Mouse (Mus musculus): ENCODE data around the gene Armc6. TPM values are rescaled to one million over a fixed set of nuclear protein-coding genes. Genes with fewer than 3 reads are reported as not detected.

Armc6 gene
- 12.1 and 16.5 TPM in 2 replicates for polyA plus RNA-seq (2014; fragmentation: Nextera tagmentation; extraction: Ambion mirVana)

GRCm38 (mm10) chr8:70234080-70234780, at the start of gene Armc6, which contains the start of gene Sugp2:
Gene Armc6 (minus strand): TSS chr8:70234466.
Gene Sugp2 (plus strand): TSS chr8:70234226.
- no peaks in the 10 kb centered on the region for H3K27me3 ChIP-seq (ENCODE audit: control insufficient read depth, insufficient read depth, low read length)
- ATAC-seq (ENCODE audit: insufficient number of reproducible peaks, insufficient read depth, low FRiP score, low read depth), result peak; percentile 95
- under 1% methylated on average over 60 of the region's 67 CpGs for WGBS
- peak within 1 kb of the TSS; percentile 96 for H3K4me2 ChIP-seq (ENCODE audit: low read length)
- peaks cover 51% of the 10 kb centered on the region for H3K36me3 ChIP-seq (ENCODE audit: control insufficient read depth, insufficient read depth, low read length)
- H3K9ac ChIP-seq (ENCODE audit: low read length), result peak within 1 kb of the TSS; percentile 88
- peaks cover 6 to 19% of the 10 kb centered on the region in 2 experiments for H3K4me1 ChIP-seq (ENCODE audit: control insufficient read depth in 2 of 2, insufficient read depth in 2 of 2, low read length in 2 of 2)
- no peaks in the 10 kb centered on the region for H3K9me3 ChIP-seq (ENCODE audit: control insufficient read depth, low read length)
- H3K27ac ChIP-seq (replicated peaks in 1 of 2; ENCODE audit: control insufficient read depth in 1 of 2, insufficient read depth in 1 of 2, low read depth in 2 of 2, low read length in 2 of 2), result peak within 1 kb of the TSS; percentile 90 to 91
- peak within 1 kb of the TSS; percentile 67 to 74 for H3K4me3 ChIP-seq (ENCODE audit: control insufficient read depth in 1 of 2, insufficient read depth in 1 of 2, low read depth in 1 of 2, low read length in 2 of 2)

GRCm38 (mm10) chr8:70283136-70284077, 49.1 kb upstream of the Armc6 start:
- Histone ChIP-seq H3K27me3 (ENCODE audit: control insufficient read depth, insufficient read depth, low read length) (no peaks in the 10 kb centered on the region), H3K27ac (replicated peaks in 1 of 2; ENCODE audit: control insufficient read depth in 1 of 2, insufficient read depth in 1 of 2, low read depth in 2 of 2, low read length in 2 of 2) (peak overlapping the region; percentile 36 to 65), H3K36me3 (ENCODE audit: control insufficient read depth, insufficient read depth, low read length) (peaks cover 37% of the 10 kb centered on the region), H3K4me2 (ENCODE audit: low read length) (peak overlapping the region; percentile 85), H3K4me3 (ENCODE audit: control insufficient read depth in 1 of 2, insufficient read depth in 1 of 2, low read depth in 1 of 2, low read length in 2 of 2) (peak overlapping the region; percentile 75 to 76), H3K9ac (ENCODE audit: low read length) (peak overlapping the region; percentile 92), H3K9me3 (ENCODE audit: control insufficient read depth, low read length) (no peaks in the 10 kb centered on the region), H3K4me1 (ENCODE audit: control insufficient read depth in 2 of 2, insufficient read depth in 2 of 2, low read length in 2 of 2) (peaks cover 21 to 23% of the 10 kb centered on the region in 2 experiments)
- ATAC-seq (ENCODE audit: insufficient number of reproducible peaks, insufficient read depth, low FRiP score, low read depth), result peak; percentile 11; the same call in 1 of the 2 replicates
- 1% methylated on average over 53 of the region's 55 CpGs for WGBS

GRCm38 (mm10) chr8:70282603-70283135, 48.4 kb upstream of the Armc6 start, which contains the start of gene Homer3:
Gene Homer3 (plus strand): TSS chr8:70282827.
- Histone ChIP-seq H3K4me1 (ENCODE audit: control insufficient read depth in 2 of 2, insufficient read depth in 2 of 2, low read length in 2 of 2) (peaks cover 24 to 25% of the 10 kb centered on the region in 2 experiments), H3K4me2 (ENCODE audit: low read length) (peak within 1 kb of the TSS; percentile 85), H3K9ac (ENCODE audit: low read length) (peak within 1 kb of the TSS; percentile 92), H3K9me3 (ENCODE audit: control insufficient read depth, low read length) (no peaks in the 10 kb centered on the region), H3K27me3 (ENCODE audit: control insufficient read depth, insufficient read depth, low read length) (no peaks in the 10 kb centered on the region), H3K4me3 (ENCODE audit: control insufficient read depth in 1 of 2, insufficient read depth in 1 of 2, low read depth in 1 of 2, low read length in 2 of 2) (peak within 1 kb of the TSS; percentile 75 to 76), H3K27ac (replicated peaks in 1 of 2; ENCODE audit: control insufficient read depth in 1 of 2, insufficient read depth in 1 of 2, low read depth in 2 of 2, low read length in 2 of 2) (peak within 1 kb of the TSS; percentile 36 to 65), H3K36me3 (ENCODE audit: control insufficient read depth, insufficient read depth, low read length) (peaks cover 31% of the 10 kb centered on the region)
- WGBS, result 2% methylated on average over 32 of the region's 36 CpGs
- peak; percentile 80 for ATAC-seq (ENCODE audit: insufficient number of reproducible peaks, insufficient read depth, low FRiP score, low read depth)

GRCm38 (mm10) chr8:70281001-70281400, 46.7 kb upstream of the Armc6 start:
- Histone ChIP-seq H3K27me3 (ENCODE audit: control insufficient read depth, insufficient read depth, low read length) (no peaks in the 10 kb centered on the region), H3K4me3 (ENCODE audit: control insufficient read depth in 1 of 2, insufficient read depth in 1 of 2, low read depth in 1 of 2, low read length in 2 of 2) (no peak overlapping the region), H3K9me3 (ENCODE audit: control insufficient read depth, low read length) (no peaks in the 10 kb centered on the region), H3K4me1 (ENCODE audit: control insufficient read depth in 2 of 2, insufficient read depth in 2 of 2, low read length in 2 of 2) (peaks cover 24 to 31% of the 10 kb centered on the region in 2 experiments), H3K9ac (ENCODE audit: low read length) (no peak overlapping the region), H3K27ac (replicated peaks in 1 of 2; ENCODE audit: control insufficient read depth in 1 of 2, insufficient read depth in 1 of 2, low read depth in 2 of 2, low read length in 2 of 2) (peak overlapping the region in 1 of 2 experiments; percentile 65; a peak in 2 of 4 replicates), H3K4me2 (ENCODE audit: low read length) (no peak overlapping the region), H3K36me3 (ENCODE audit: control insufficient read depth, insufficient read depth, low read length) (peaks cover 14% of the 10 kb centered on the region)
- ATAC-seq (ENCODE audit: insufficient number of reproducible peaks, insufficient read depth, low FRiP score, low read depth), result no peak
- 43% methylated on average over 3 of the region's 3 CpGs for WGBS

- ATAC-seq (ENCODE audit: insufficient number of reproducible peaks, insufficient read depth, low FRiP score, low read depth), result no peak
- WGBS, result 37% methylated on average over 8 of the region's 8 CpGs
- Histone ChIP-seq H3K4me2 (ENCODE audit: low read length) (no peak overlapping the region), H3K27ac (replicated peaks in 1 of 2; ENCODE audit: control insufficient read depth in 1 of 2, insufficient read depth in 1 of 2, low read depth in 2 of 2, low read length in 2 of 2) (peak overlapping the region; percentile 4 to 71; a peak in 2 of 4 replicates), H3K4me3 (ENCODE audit: control insufficient read depth in 1 of 2, insufficient read depth in 1 of 2, low read depth in 1 of 2, low read length in 2 of 2) (no peak overlapping the region), H3K9me3 (ENCODE audit: control insufficient read depth, low read length) (no peaks in the 10 kb centered on the region), H3K9ac (ENCODE audit: low read length) (0 out of 2 replicates have a peak overlapping the region, but pooled peaks have one; percentile 41), H3K4me1 (ENCODE audit: control insufficient read depth in 2 of 2, insufficient read depth in 2 of 2, low read length in 2 of 2) (peaks cover 24 to 31% of the 10 kb centered on the region in 2 experiments), H3K36me3 (ENCODE audit: control insufficient read depth, insufficient read depth, low read length) (no peaks in the 10 kb centered on the region), H3K27me3 (ENCODE audit: control insufficient read depth, insufficient read depth, low read length) (no peaks in the 10 kb centered on the region)
Observed at GRCm38 (mm10) chr8:70279266-70279665, 45.0 kb upstream of the Armc6 start.

- Histone ChIP-seq H3K4me1 (ENCODE audit: control insufficient read depth in 2 of 2, insufficient read depth in 2 of 2, low read length in 2 of 2) (peaks cover 24 to 28% of the 10 kb centered on the region in 2 experiments), H3K36me3 (ENCODE audit: control insufficient read depth, insufficient read depth, low read length) (no peaks in the 10 kb centered on the region), H3K9me3 (ENCODE audit: control insufficient read depth, low read length) (no peaks in the 10 kb centered on the region), H3K27me3 (ENCODE audit: control insufficient read depth, insufficient read depth, low read length) (no peaks in the 10 kb centered on the region), H3K4me3 (ENCODE audit: control insufficient read depth in 1 of 2, insufficient read depth in 1 of 2, low read depth in 1 of 2, low read length in 2 of 2) (no peak overlapping the region), H3K9ac (ENCODE audit: low read length) (no peak overlapping the region), H3K27ac (replicated peaks in 1 of 2; ENCODE audit: control insufficient read depth in 1 of 2, insufficient read depth in 1 of 2, low read depth in 2 of 2, low read length in 2 of 2) (0 out of 4 replicates have a peak overlapping the region, but pooled peaks of 1 of the 2 experiments have one; percentile 14), H3K4me2 (ENCODE audit: low read length) (no peak overlapping the region)
- WGBS, result 54% methylated on average over 15 of the region's 15 CpGs
- ATAC-seq (ENCODE audit: insufficient number of reproducible peaks, insufficient read depth, low FRiP score, low read depth), result no peak
Observed at GRCm38 (mm10) chr8:70278175-70278574, 43.9 kb upstream of the Armc6 start.

GRCm38 (mm10) chr8:70276476-70276875, 42.2 kb upstream of the Armc6 start:
- no peak overlapping the region for H3K4me3 ChIP-seq (ENCODE audit: control insufficient read depth in 1 of 2, insufficient read depth in 1 of 2, low read depth in 1 of 2, low read length in 2 of 2)
- peak overlapping the region; percentile 61 to 70 for H3K27ac ChIP-seq (replicated peaks in 1 of 2; ENCODE audit: control insufficient read depth in 1 of 2, insufficient read depth in 1 of 2, low read depth in 2 of 2, low read length in 2 of 2)
- H3K4me1 ChIP-seq (ENCODE audit: control insufficient read depth in 2 of 2, insufficient read depth in 2 of 2, low read length in 2 of 2), result peaks cover 21 to 23% of the 10 kb centered on the region in 2 experiments
- H3K9me3 ChIP-seq (ENCODE audit: control insufficient read depth, low read length), result no peaks in the 10 kb centered on the region
- no peak overlapping the region for H3K4me2 ChIP-seq (ENCODE audit: low read length)
- no peaks in the 10 kb centered on the region for H3K27me3 ChIP-seq (ENCODE audit: control insufficient read depth, insufficient read depth, low read length)
- no peaks in the 10 kb centered on the region for H3K36me3 ChIP-seq (ENCODE audit: control insufficient read depth, insufficient read depth, low read length)
- peak; percentile 65 for ATAC-seq (ENCODE audit: insufficient number of reproducible peaks, insufficient read depth, low FRiP score, low read depth)
- WGBS, result 63% methylated on average over 3 of the region's 3 CpGs
- no peak overlapping the region for H3K9ac ChIP-seq (ENCODE audit: low read length)
